Mouse (Mus musculus) brain, adult 2 months (tissue): ENCODE data around the gene Hnrnpll.

ENCODE experiments used
- DNase-seq: peaks from one replicate; pipeline ENCODE4 v3.0.0; 2011; ENCODE audit warnings: low read depth, low spot score

The Hnrnpll gene

GRCm38 (mm10) chr17:80061783-80062619 lies at the start of gene Hnrnpll:
Gene Hnrnpll (minus strand): TSS chr17:80062334.
- DNase-seq = peak; percentile 100

- DNase-seq = no peak
These were observed 43.3 kb upstream of the Hnrnpll start for GRCm38 (mm10) chr17:80105348-80105978.

- DNase-seq = peak; percentile 37
These were observed 37.7 kb upstream of the Hnrnpll start for GRCm38 (mm10) chr17:80099823-80100222.

- peak; percentile 29 for DNase-seq
These were observed 35.1 kb upstream of the Hnrnpll start for GRCm38 (mm10) chr17:80097221-80097620.

- DNase-seq = no peak
These were observed 34.6 kb upstream of the Hnrnpll start for GRCm38 (mm10) chr17:80096720-80097114.

- DNase-seq = peak; percentile 79
These were observed 34.0 kb upstream of the Hnrnpll start for GRCm38 (mm10) chr17:80096043-80096719.

- no peak for DNase-seq
These were observed 33.2 kb upstream of the Hnrnpll start for GRCm38 (mm10) chr17:80095254-80095899.

- DNase-seq = no peak
These were observed 29.9 kb upstream of the Hnrnpll start for GRCm38 (mm10) chr17:80091879-80092549.

- no peak for DNase-seq
These were observed 28.4 kb upstream of the Hnrnpll start for GRCm38 (mm10) chr17:80090551-80090950.

- DNase-seq = peak; percentile 61
These were observed 26.0 kb upstream of the Hnrnpll start for GRCm38 (mm10) chr17:80088168-80088567.

- DNase-seq = no peak
These were observed 24.5 kb upstream of the Hnrnpll start for GRCm38 (mm10) chr17:80086591-80086990.

GRCm38 (mm10) chr17:80084424-80084823 lies 22.3 kb upstream of the Hnrnpll start:
- DNase-seq = peak; percentile 91

GRCm38 (mm10) chr17:80083223-80083622 lies 21.1 kb upstream of the Hnrnpll start:
- no peak for DNase-seq

GRCm38 (mm10) chr17:80078726-80079125 lies 16.6 kb upstream of the Hnrnpll start:
- peak; percentile 90 for DNase-seq

GRCm38 (mm10) chr17:80067257-80067656 lies 5.1 kb upstream of the Hnrnpll start:
- DNase-seq = no peak

- no peak for DNase-seq
These were observed 1.8 kb upstream of the Hnrnpll start for GRCm38 (mm10) chr17:80063840-80064495.

GRCm38 (mm10) chr17:80063386-80063785 lies 1.3 kb upstream of the Hnrnpll start:
- DNase-seq = no peak

GRCm38 (mm10) chr17:80062620-80063010 lies 481 bp upstream of the Hnrnpll start:
- peak; percentile 60 for DNase-seq

GRCm38 (mm10) chr17:80060828-80061782 lies 1.0 kb downstream of the Hnrnpll start:
- peak; percentile 57 for DNase-seq

GRCm38 (mm10) chr17:80060151-80060550 lies 2.0 kb downstream of the Hnrnpll start:
- no peak for DNase-seq
